Mouse (Mus musculus): ENCODE data around the gene Efna5. TPM values are rescaled to one million over a fixed set of nuclear protein-coding genes. Genes with fewer than 3 reads are reported as not detected.
A peak's percentile ranks its signal among the peaks of the same experiment; 100 is the strongest.

Efna5 gene
- 1 to 10 TPM in 1 of 2 experiments, under 1 TPM in 1; 0.46 to 2.9 TPM for total RNA-seq (2021)
- long read RNA-seq, experiment 1 = 0 reads
- long read RNA-seq, experiment 2, partial matches to known transcripts = 0 of 1 reads
- long read RNA-seq, experiment 2, other reads (novel, unspliced or antisense) = 1 of 1 reads

- peak; percentile 6 for DNase-seq
Measured at GRCm38 (mm10) chr17:62881176-62881790, at the start of gene Efna5. Gene Efna5, minus strand, starts transcription at chr17:62881317.

- DNase-seq = no peak
Measured at GRCm38 (mm10) chr17:62915304-62915703, 34.2 kb upstream of the Efna5 start.

GRCm38 (mm10) chr17:62905692-62906445 lies 24.8 kb upstream of the Efna5 start:
- DNase-seq = no peak

GRCm38 (mm10) chr17:62899066-62899465 lies 17.9 kb upstream of the Efna5 start:
- DNase-seq = no peak

GRCm38 (mm10) chr17:62889991-62890390 lies 8.9 kb upstream of the Efna5 start:
- DNase-seq = no peak

GRCm38 (mm10) chr17:62884129-62884506 lies 3.0 kb upstream of the Efna5 start:
- peak; percentile 46 for DNase-seq

GRCm38 (mm10) chr17:62883476-62884128 lies 2.5 kb upstream of the Efna5 start:
- peak; percentile 10 for DNase-seq

GRCm38 (mm10) chr17:62882726-62883475 lies 1.8 kb upstream of the Efna5 start:
- DNase-seq = peak; percentile 73

GRCm38 (mm10) chr17:62881791-62882725 lies 941 bp upstream of the Efna5 start:
- peak; percentile 10 for DNase-seq

- DNase-seq = peak; percentile 8
Measured at GRCm38 (mm10) chr17:62880311-62881175, 574 bp downstream of the Efna5 start.

GRCm38 (mm10) chr17:62879526-62880310 lies 1.4 kb downstream of the Efna5 start:
- DNase-seq = no peak

- DNase-seq = no peak
Measured at GRCm38 (mm10) chr17:62875727-62876126, 5.4 kb downstream of the Efna5 start.

GRCm38 (mm10) chr17:62871928-62872327 lies 9.2 kb downstream of the Efna5 start:
- no peak for DNase-seq

GRCm38 (mm10) chr17:62871191-62871590 lies 9.9 kb downstream of the Efna5 start:
- no peak for DNase-seq

GRCm38 (mm10) chr17:62870446-62870845 lies 10.7 kb downstream of the Efna5 start:
- no peak for DNase-seq

- no peak for DNase-seq
Measured at GRCm38 (mm10) chr17:62864966-62865365, 16.2 kb downstream of the Efna5 start.

- no peak for DNase-seq
Measured at GRCm38 (mm10) chr17:62863004-62863403, 18.1 kb downstream of the Efna5 start.

- DNase-seq = no peak
Measured at GRCm38 (mm10) chr17:62862298-62862999, 18.7 kb downstream of the Efna5 start.

- DNase-seq = no peak
Measured at GRCm38 (mm10) chr17:62857275-62857674, 23.8 kb downstream of the Efna5 start.
